Mouse (Mus musculus) CH12F3 (cell line): ENCODE results near the gene Tas2r125.
"Not testable (repeated sequence)": the region's sequence is repeated elsewhere in the genome, so short reads cannot be mapped to it uniquely, and the experiment has no call there.

ENCODE experiments used
- in situ Hi-C: fragments of 300-500 bp; cut with MboI; formaldehyde crosslinking; loops from 2 replicates; pipeline ENCODE4 v1.14.3; 2020; ENCODE audit warnings: low sequenced_read_pairs

The Tas2r125 gene

GRCm38 (mm10) chr6:132909351-132909750 is at the start of gene Tas2r125:
Tas2r125 (plus strand) TSS chr6:132909651.
- in situ Hi-C loops, result no loop called here

GRCm38 (mm10) chr6:132867708-132868107 is 41.7 kb upstream of the Tas2r125 start, which contains the start of gene Tas2r110:
Tas2r110 (plus strand) TSS chr6:132868008.
- in situ Hi-C loops, result no loop called here

- in situ Hi-C loops, result no loop called here
Observed at GRCm38 (mm10) chr6:132892711-132893110, 16.7 kb upstream of the Tas2r125 start, which contains the start of gene Tas2r113. Tas2r113 (plus strand) TSS chr6:132893011.

GRCm38 (mm10) chr6:132941376-132941775 is 31.9 kb downstream of the Tas2r125 start:
- in situ Hi-C loops, result not testable (repeated sequence)

GRCm38 (mm10) chr6:132950802-132951201 is 41.4 kb downstream of the Tas2r125 start, which contains the start of gene Tas2r129:
Tas2r129 (plus strand) TSS chr6:132951102.
- in situ Hi-C loops, result no loop called here

- in situ Hi-C loops, result no loop called here
Observed at GRCm38 (mm10) chr6:132957819-132958218, 48.4 kb downstream of the Tas2r125 start, which contains the start of gene Tas2r131. Tas2r131 (minus strand) TSS chr6:132957919.
